Mouse (Mus musculus): ENCODE measurements around the gene Spaca4. TPM values are rescaled to one million over a fixed set of nuclear protein-coding genes. Genes with fewer than 3 reads are reported as not detected.

Spaca4 gene
- polyA plus RNA-seq, 1 experiment from 2014 or later = not detected

DNA sequence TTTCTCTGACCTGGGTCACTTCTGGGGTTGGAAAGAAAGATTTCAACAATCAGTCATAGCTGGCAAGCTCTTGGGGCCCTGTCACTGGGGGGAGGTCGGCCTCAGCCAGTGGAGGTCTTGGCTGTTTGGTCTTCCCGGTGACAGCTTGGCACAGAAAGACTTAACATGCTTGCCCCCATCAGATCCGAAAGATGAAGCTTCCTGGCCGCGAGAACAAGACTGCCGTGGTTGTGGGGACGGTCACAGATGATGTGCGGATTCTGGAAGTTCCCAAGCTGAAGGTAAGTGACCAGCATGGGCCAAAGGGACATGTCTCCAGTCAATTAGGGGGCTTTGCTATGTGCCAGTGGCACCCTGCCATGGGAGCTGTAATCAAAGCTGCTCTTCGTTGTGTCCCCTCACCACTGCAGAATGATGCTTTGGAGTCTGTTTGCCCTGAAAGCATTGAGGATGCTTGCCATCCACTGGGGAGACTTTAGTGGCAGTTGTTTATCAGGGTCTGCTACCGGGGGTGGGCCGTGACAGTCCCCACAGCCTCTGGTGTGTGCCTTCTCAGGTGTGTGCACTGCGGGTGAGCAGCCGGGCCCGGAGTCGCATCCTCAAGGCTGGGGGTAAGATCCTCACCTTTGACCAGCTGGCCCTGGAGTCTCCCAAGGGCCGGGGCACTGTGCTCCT lies 5.7 kb downstream of the Spaca4 start:
- H3K4me1 ChIP-seq (replicated peaks) = peaks cover 37% of the 10 kb centered on the region
- H3K27ac ChIP-seq = no peak overlapping the region
- H3K4me3 ChIP-seq (replicated peaks) = peak overlapping the region; percentile 95
- no peak for ATAC-seq (ENCODE audit: insufficient number of reproducible peaks, insufficient read depth, low FRiP score, low TSS enrichment, low read depth)
- H3K4me2 ChIP-seq = peak overlapping the region; percentile 98
- H3K36me3 ChIP-seq = peaks cover 59% of the 10 kb centered on the region
- WGBS = 91% methylated on average over 16 of the region's 16 CpGs
- no peaks in the 10 kb centered on the region for H3K27me3 ChIP-seq
- no peaks in the 10 kb centered on the region for H3K9me3 ChIP-seq
- H3K9ac ChIP-seq (replicated peaks) = peak overlapping the region; percentile 98; the same call in 1 of the 2 replicates

DNA sequence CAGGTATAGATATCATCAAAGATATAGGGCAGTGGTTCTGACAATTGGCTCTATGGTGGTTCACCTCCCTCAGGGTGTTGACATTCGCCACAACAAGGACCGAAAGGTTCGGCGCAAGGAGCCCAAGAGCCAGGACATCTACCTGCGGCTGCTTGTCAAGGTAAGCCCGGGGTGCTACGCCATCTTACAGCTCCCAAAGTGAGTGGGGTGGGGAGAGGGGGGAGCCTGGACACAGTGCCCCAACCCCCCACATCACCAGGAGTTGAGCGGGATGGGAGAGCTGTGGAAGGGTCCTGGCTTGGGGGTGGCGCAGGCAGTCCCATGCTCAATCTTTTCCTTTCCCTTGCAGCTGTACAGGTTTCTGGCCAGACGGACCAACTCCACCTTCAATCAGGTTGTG lies 6.4 kb downstream of the Spaca4 start:
- Histone ChIP-seq H3K36me3 (peaks cover 52% of the 10 kb centered on the region), H3K4me3 (replicated peaks) (peak overlapping the region; percentile 95), H3K27ac (no peak overlapping the region), H3K4me2 (peak overlapping the region; percentile 98), H3K27me3 (no peaks in the 10 kb centered on the region), H3K9ac (replicated peaks) (peak overlapping the region; percentile 98), H3K9me3 (no peaks in the 10 kb centered on the region), H3K4me1 (replicated peaks) (peaks cover 44% of the 10 kb centered on the region)
- 82% methylated on average over 10 of the region's 10 CpGs for WGBS
- no peak for ATAC-seq (ENCODE audit: insufficient number of reproducible peaks, insufficient read depth, low FRiP score, low TSS enrichment, low read depth)

DNA sequence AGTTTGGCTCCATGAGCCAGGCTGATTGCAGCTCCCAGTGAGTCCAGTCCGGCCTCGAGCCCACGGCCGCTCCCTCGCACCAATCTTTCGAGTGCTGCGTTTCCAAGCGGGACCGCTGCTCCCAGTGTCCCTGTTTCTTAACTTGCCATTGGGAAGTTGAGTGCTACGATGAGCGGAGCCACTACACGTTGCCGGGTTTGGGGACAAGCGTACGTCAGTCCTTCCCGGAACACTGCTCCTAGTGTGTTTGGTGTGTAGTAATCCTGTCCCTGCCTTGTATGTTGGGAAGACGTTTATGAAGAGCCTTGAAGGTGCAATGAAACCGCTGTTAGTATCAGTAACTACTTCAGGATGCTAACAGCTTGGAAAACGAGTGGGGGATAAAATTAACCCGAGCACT lies 7.3 kb downstream of the Spaca4 start:
- Histone ChIP-seq H3K4me3 (replicated peaks) (peak overlapping the region; percentile 95), H3K9me3 (no peaks in the 10 kb centered on the region), H3K36me3 (peaks cover 48% of the 10 kb centered on the region), H3K9ac (replicated peaks) (peak overlapping the region; percentile 98), H3K4me2 (peak overlapping the region; percentile 98), H3K4me1 (replicated peaks) (peaks cover 48% of the 10 kb centered on the region), H3K27me3 (no peaks in the 10 kb centered on the region), H3K27ac (peak overlapping the region; percentile 91)
- no peak for ATAC-seq (ENCODE audit: insufficient number of reproducible peaks, insufficient read depth, low FRiP score, low TSS enrichment, low read depth)
- under 1% methylated on average over 20 of the region's 20 CpGs for WGBS

DNA sequence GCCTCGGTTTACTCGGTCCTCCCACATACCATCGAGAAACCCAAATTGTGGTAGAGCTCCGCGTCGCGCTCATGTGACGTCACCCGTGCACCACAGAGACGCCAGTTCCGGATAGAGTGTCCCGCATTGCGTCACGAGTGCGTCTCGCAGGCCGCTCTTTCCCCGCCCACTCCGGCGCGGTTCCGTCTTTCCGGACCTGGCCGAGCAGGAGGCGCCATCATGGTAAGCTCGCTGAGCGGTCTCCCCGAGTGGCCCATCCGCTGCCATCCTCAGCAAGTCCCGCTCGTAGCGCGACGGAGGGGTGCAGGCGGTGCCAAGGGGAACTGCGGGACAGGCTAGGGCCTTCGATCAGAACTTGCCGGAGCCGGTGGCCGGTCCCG lies 7.7 kb downstream of the Spaca4 start, which contains the start of gene Sphk2:
TSS of gene Sphk2 (minus strand) at position 85 of the 380 bp plus-strand sequence.
- Histone ChIP-seq H3K4me2 (peak within 1 kb of the TSS; percentile 98), H3K9ac (replicated peaks) (peak within 1 kb of the TSS; percentile 98), H3K9me3 (no peaks in the 10 kb centered on the region), H3K36me3 (peaks cover 48% of the 10 kb centered on the region), H3K27ac (peak within 1 kb of the TSS; percentile 91), H3K27me3 (no peaks in the 10 kb centered on the region), H3K4me1 (replicated peaks) (peaks cover 48% of the 10 kb centered on the region), H3K4me3 (replicated peaks) (peak within 1 kb of the TSS; percentile 95)
- ATAC-seq (ENCODE audit: insufficient number of reproducible peaks, insufficient read depth, low FRiP score, low TSS enrichment, low read depth) = peak; percentile 61
- WGBS = under 1% methylated on average over 41 of the region's 41 CpGs

DNA sequence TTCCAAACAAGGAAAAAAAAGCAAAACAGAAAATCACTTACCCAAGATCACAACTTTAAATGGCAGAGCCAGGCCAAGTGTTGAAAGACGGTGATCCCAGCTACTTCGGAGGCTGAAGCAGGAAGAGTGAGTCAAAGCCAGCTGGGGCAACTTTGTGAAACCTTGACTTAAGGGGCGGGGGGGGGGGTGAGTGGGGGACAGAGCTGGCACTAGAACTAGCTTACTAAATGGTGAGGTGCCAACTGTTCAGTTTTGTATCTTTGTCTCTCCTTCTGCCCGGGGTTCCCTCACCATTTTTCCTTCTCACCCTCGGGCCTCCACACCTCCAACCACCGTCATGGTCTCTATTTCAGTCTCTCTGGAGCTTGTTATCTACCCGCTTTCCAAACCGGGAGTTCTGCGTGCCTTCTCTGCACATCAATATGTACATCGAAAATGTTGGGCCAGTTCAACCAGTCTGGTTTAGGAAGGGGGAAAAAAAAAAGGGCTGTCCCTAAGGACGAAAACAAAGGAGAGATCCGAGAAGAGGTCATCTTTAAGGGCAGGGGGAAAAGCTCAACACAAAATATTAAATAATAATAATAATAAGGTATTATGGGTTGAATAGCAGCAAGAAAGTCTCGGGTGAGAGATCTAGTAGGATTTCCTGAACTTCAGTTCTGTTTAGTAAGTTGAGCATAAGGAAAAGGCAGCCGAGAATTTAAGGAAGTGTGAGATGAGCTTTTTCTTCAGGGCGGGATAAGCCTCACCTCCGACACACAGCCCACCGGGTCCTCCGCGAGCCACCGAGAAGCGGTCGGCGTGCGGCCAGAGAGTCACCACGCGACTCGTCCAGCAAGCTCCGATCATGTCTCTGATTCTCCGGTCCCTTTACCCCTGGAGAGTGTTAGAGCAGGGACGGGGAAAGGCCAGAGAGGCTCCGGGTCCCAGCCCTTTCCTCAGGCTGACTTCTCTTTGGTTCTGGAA lies 8.4 kb downstream of the Spaca4 start:
- peak overlapping the region; percentile 94 for H3K4me2 ChIP-seq
- H3K36me3 ChIP-seq = peaks cover 48% of the 10 kb centered on the region
- H3K9ac ChIP-seq (replicated peaks) = peak overlapping the region; percentile 98
- H3K27ac ChIP-seq = peak overlapping the region; percentile 91
- no peaks in the 10 kb centered on the region for H3K9me3 ChIP-seq
- no peaks in the 10 kb centered on the region for H3K27me3 ChIP-seq
- H3K4me3 ChIP-seq (replicated peaks) = peak overlapping the region; percentile 95
- 9% methylated on average over 31 of the region's 31 CpGs for WGBS
- ATAC-seq (ENCODE audit: insufficient number of reproducible peaks, insufficient read depth, low FRiP score, low TSS enrichment, low read depth) = peak; percentile 12; the same call in 1 of the 2 replicates
- peaks cover 48% of the 10 kb centered on the region for H3K4me1 ChIP-seq (replicated peaks)

DNA sequence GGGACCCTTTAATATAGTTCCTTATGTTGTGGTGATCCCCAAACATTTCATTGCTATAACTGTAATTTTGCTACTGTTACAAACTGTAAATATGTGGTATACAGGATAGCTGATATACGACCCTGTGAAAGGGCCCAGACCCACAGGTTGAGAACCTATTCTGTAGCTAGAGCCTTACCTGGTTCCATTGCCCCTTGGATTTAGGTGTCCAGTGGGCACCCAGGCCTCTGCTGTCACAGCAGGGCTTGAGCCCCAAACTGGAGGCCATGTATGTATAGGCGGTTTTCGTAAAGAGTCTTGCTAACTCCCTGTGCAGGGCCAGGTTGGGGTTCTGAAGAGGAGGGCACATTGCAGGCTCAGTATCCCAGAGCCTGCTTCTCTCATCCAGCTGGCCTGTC lies 9.2 kb downstream of the Spaca4 start:
- no peak overlapping the region for H3K9ac ChIP-seq (replicated peaks)
- peak overlapping the region; percentile 95 for H3K4me3 ChIP-seq (replicated peaks)
- H3K4me1 ChIP-seq (replicated peaks) = peaks cover 48% of the 10 kb centered on the region

DNA sequence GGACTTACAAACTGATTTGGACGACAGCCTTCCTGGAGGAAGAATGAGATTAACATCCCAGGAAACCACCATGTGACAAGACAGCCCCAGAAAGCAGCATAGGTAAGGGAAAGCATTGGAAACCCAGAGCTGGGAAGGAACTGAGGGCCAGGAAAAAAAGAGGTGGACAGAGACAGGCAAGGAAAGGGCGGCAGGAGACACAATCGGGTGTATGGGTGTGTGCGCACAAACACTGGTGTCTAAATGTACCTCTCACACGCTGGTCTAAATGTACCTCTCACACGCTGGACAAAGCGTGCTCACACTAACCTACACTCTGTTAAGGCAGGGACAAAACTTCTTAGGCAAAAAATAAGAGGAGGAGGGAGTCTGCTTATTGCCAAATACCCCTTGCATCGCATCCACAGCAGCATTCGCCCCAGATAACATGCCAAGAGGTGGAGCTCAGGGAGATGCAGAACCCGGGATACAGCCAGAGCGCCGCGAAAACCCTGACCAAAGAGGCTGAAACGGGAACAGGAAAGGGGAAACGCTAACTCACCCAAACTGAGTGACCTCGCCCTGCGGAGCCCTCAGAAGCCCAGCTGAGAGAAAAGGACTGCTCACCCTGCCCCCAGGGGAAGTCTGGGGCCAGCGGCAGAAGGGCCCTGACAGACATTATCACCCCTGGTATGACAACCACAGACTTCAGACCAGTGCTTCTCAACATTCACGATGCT lies 9.7 kb downstream of the Spaca4 start:
- Histone ChIP-seq H3K9ac (replicated peaks) (peak overlapping the region; percentile 14; the same call in 1 of the 2 replicates), H3K4me1 (replicated peaks) (peaks cover 45% of the 10 kb centered on the region), H3K4me3 (replicated peaks) (peak overlapping the region; percentile 95), H3K27me3 (no peaks in the 10 kb centered on the region), H3K4me2 (peak overlapping the region; percentile 94), H3K9me3 (no peaks in the 10 kb centered on the region), H3K36me3 (peaks cover 48% of the 10 kb centered on the region), H3K27ac (peak overlapping the region; percentile 50; the same call in 1 of the 2 replicates)
- 83% methylated on average over 19 of the region's 19 CpGs for WGBS
- ATAC-seq (ENCODE audit: insufficient number of reproducible peaks, insufficient read depth, low FRiP score, low TSS enrichment, low read depth) = no peak

More for the DNA sequence above, 9.2 kb downstream of the Spaca4 start:
- no peaks in the 10 kb centered on the region for H3K9me3 ChIP-seq
- H3K27me3 ChIP-seq = no peaks in the 10 kb centered on the region
- 88% methylated on average over 3 of the region's 3 CpGs for WGBS
- ATAC-seq (ENCODE audit: insufficient number of reproducible peaks, insufficient read depth, low FRiP score, low TSS enrichment, low read depth) = no peak
- H3K36me3 ChIP-seq = peaks cover 48% of the 10 kb centered on the region
- H3K27ac ChIP-seq = no peak overlapping the region
- peak overlapping the region; percentile 94 for H3K4me2 ChIP-seq

DNA sequence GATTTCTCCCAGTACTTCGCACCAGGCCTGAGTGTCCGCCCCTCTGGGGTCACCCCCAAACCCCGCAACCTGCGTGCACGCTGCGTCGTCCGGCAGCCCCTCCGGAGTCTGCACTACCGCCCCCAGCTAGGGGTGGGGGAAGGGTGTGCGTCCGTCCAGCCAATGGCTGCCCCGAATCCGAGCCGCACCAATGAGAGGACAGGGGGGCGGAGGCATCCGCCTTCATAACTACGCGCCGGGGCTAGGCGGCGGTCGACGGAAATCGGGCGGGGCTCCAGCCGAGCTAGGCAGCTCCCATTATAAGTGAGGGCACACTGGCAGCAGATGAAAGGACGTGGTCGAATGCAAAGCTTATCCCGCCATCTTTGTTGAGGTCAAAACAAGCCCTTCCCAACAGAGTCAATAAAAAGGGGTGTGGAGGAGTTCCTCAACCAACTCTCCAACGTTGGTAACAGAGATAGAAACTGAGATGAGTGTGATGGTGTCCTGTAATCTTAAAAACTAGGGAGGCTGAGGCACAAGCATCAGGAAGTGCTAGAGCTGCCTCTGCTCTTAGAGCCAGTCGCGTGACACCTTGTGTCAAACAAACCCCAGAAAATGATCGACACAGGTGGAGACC lies 10.4 kb downstream of the Spaca4 start, which contains the start of gene Rpl18:
TSS of gene Rpl18 (plus strand) at position 368 of the 619 bp plus-strand sequence.
- Histone ChIP-seq H3K4me2 (peak within 1 kb of the TSS; percentile 94), H3K27ac (peak within 1 kb of the TSS; percentile 62), H3K4me1 (replicated peaks) (peaks cover 45% of the 10 kb centered on the region), H3K9ac (replicated peaks) (peak within 1 kb of the TSS; percentile 66), H3K9me3 (no peaks in the 10 kb centered on the region), H3K27me3 (no peaks in the 10 kb centered on the region), H3K4me3 (replicated peaks) (peak within 1 kb of the TSS; percentile 95), H3K36me3 (peaks cover 48% of the 10 kb centered on the region)
- ATAC-seq (ENCODE audit: insufficient number of reproducible peaks, insufficient read depth, low FRiP score, low TSS enrichment, low read depth) = peak; percentile 92
- 7% methylated on average over 34 of the region's 34 CpGs for WGBS

DNA sequence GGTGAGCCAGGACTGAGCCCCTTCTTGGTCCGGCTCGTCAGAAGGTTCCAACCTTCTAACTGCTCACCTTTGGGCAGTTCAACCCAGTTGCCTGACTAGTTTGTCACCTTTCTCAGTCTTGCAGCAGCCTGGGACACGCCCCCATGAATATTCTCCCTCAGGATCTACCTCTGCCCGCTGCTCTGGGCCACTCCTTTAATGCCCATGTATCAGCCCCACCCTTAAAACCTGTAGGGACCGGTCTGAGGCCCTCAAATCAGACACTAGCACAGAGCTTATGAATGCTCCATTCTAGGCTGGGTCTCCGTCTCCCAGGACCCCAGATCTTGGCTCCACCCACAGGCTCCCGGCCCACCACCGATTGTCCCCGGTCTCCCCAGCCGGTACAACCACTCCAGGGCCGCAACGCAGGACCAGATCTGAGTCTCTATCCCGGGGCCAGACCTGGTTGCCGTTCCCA lies 11.0 kb downstream of the Spaca4 start:
- Histone ChIP-seq H3K27ac (peak overlapping the region; percentile 62), H3K9ac (replicated peaks) (peak overlapping the region; percentile 66), H3K4me3 (replicated peaks) (peak overlapping the region; percentile 70), H3K27me3 (no peaks in the 10 kb centered on the region), H3K9me3 (no peaks in the 10 kb centered on the region), H3K4me1 (replicated peaks) (peaks cover 41% of the 10 kb centered on the region), H3K36me3 (peaks cover 48% of the 10 kb centered on the region), H3K4me2 (peak overlapping the region; percentile 94)
- ATAC-seq (ENCODE audit: insufficient number of reproducible peaks, insufficient read depth, low FRiP score, low TSS enrichment, low read depth) = no peak; the same call in 1 of the 2 replicates
- 8% methylated on average over 14 of the region's 14 CpGs for WGBS

DNA sequence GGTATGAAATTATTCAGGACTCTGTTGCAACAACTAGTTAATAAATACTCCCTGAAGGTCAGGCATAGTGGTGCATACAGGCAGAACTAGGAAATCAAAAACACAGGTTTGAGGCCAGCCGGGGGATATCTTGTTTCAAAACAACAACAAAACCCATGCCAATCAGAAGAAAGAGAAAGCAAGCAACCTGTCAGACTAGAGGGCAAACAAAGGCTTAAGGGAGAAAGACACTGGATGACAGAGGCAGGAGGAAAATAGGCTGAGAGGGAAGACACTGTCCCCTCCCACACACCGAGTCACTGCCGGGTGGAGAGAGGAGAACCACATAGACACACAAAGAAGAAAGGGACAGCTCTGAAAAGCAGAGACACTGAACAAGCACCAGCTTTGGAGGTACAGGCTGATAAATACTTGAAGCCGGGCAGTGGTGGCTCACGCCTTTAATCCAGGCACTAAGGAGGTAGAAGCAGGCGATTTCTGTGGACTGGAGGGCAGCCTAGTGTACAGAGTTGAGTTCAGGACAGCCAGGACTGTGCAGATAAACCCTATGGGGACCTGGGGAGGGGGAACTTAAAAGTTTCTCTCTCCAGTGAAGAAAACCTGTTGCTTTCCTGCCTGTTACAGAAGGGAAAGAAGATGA lies 11.6 kb downstream of the Spaca4 start:
- no peak for ATAC-seq (ENCODE audit: insufficient number of reproducible peaks, insufficient read depth, low FRiP score, low TSS enrichment, low read depth)
- peaks cover 48% of the 10 kb centered on the region for H3K36me3 ChIP-seq
- 79% methylated on average over 6 of the region's 6 CpGs for WGBS
- peak overlapping the region; percentile 66 for H3K9ac ChIP-seq (replicated peaks)
- peaks cover 41% of the 10 kb centered on the region for H3K4me1 ChIP-seq (replicated peaks)
- peak overlapping the region; percentile 70 for H3K4me3 ChIP-seq (replicated peaks)
- H3K27ac ChIP-seq = no peak overlapping the region
- H3K9me3 ChIP-seq = no peaks in the 10 kb centered on the region
- H3K4me2 ChIP-seq = peak overlapping the region; percentile 94
- no peaks in the 10 kb centered on the region for H3K27me3 ChIP-seq

All from limb, embryonic 12.5 days (tissue).